Mouse (Mus musculus) R1 (cell line): ENCODE data around the gene Pigc.

Source experiments
- DNase-seq: peaks from one replicate; pipeline ENCODE4 v3.0.0-alpha.2; 2018; ENCODE audit warnings: low read depth, low spot score

Gene Pigc

DNA sequence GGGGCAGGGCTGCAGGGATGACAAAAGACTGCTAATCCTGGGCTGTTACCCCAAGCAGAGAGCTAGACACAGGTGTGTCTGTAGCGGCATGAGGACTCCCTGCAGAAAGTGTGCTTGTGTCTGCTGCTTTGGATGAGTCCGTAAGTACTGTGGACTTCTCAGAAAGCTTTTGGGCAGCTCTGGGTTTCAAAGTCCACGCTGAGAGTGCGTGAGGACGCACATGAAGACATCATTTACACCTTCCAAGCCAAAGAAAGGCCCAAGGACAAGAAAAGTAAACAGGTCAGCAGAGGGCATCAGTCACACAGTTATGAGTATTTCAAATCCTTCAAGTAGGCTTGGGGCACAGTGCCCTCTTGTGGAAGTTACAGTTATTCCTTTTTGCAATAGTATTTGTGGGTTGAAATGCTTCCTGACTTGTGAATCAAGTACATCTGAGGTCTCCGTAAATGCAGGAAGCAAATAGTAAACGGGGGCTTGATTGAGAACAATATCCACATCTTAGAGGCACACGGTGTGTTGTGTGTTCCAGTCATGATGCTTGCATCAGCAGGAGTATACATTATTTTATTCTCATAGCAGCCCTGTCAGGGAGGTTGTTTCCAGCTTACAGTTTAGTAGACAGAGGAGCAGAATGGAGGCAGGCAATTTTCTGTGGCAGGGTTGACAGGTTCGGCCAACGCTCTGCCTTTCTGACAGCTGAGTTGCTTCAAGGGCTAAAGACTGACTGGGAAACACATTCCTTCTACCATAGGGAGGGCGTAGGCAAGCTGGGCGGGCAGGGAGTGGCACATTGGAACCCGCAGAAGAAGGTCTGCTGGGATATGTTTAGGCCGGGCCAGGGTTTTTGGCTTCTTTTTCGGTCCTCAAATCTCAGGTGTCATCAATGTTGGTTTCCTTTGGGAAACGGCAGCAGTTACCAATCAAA, 7.5 kb downstream of the Pigc start:
- peak; percentile 90 for DNase-seq

- DNase-seq: no peak
Observed at GRCm38 (mm10) chr1:161977331-161977730, 8.3 kb downstream of the Pigc start.

- DNase-seq: no peak
Observed at GRCm38 (mm10) chr1:161978173-161978700, 9.3 kb downstream of the Pigc start.

GRCm38 (mm10) chr1:161979536-161979935, 10.6 kb downstream of the Pigc start, which contains the start of gene 4930558K02Rik:
Gene 4930558K02Rik, minus strand, starts transcription at chr1:161979636.
- no peak for DNase-seq

DNA sequence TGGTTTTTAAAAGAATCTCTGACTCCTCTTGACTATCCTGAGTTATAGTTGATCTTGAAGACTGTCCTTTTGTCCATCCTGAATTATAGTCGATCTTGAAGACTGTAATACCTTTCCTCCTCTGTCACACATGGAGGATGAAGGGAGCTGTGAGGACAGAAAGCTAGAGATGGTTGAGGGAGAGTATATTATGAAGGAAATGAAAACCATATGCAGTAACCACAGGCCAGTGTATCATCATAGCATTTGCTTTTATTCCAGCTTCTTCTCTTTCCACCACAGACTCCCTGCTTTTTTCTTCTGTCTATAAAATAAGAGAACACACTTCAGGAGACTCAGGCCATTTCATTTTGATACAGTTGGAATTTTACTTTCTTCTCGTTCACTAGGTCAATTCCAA, 11.1 kb downstream of the Pigc start:
- DNase-seq: no peak

DNA sequence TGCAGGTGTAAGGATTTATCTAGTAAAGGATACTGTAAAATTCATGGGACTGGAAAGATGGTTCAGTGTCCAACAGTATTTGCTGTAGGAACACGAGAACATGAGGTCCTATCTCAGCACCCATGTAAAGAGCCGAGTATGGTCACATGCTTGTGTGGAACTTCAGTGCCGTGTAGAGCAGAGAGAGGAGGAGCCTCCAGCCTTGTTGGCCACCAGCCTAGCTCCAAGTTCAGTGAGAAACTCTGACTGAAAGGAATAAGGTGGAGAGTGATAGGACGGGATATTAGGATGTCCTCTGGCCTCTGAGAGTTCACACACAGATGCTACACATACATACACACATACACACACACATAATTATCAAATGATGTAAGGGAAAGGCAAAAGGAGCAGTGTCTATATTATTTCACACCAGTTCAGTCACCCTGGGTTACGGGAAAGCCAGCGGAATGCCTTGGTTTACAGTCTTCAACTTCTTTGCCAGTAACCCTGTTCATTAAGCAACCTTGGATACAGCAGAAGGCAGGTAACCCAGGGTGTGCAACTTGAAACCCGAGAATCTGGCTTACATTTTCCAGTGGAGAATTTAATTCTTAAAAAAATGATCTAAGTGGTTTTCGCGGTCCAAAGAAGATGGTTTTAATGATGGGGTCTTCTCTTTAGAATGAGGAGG, 11.8 kb downstream of the Pigc start:
- DNase-seq: no peak

- DNase-seq: no peak
Observed at GRCm38 (mm10) chr1:161983451-161983850, 14.5 kb downstream of the Pigc start.

DNA sequence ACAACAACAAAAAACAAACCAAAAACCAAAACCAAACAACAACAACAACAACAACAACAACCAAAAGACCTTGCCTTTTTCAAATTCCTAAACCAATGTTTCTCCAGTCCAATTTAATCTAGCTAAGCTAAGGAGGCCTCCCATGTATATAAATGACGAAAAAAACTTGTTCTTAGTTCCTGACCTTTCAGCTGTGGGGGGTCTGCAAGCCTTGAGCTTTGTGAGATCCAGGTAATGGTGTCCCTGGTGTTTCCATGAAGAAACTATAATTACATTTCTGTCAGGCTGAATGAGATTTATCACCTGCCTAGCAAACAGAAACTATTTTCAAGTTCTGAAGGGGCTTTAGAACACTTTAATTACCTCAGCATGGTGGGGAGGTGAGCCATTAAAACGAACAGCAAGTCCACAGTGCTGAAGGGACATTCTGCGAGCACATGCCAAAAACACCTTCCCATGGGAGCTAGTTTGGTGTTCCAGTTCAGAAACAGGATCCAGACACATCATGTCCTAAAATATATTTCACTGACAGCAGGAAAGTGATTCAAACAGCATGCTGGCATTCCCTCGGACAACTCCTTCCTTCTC, 15.1 kb downstream of the Pigc start:
- no peak for DNase-seq

GRCm38 (mm10) chr1:161990684-161991578, 21.9 kb downstream of the Pigc start:
- DNase-seq: no peak

DNA sequence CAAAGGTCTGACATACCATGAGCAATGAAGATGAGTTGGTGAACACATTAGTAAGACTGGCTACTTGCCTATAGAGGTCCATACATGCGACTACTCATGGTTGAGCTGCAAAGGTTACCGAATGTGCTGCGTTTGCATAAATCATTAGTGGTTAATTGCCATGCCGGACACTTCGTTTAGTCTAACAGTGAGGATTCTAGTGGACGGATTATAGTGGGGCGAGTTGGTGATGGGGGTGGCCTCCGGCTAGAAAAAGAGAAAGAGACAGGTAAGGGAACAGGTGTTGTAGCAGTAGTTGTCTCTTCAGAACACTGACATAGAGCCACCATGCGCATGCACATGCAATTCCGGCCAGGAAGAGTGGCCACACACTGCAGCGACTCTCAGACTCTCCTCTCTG, 22.9 kb downstream of the Pigc start:
- DNase-seq: no peak

GRCm38 (mm10) chr1:161992389-161992788, 23.4 kb downstream of the Pigc start:
- no peak for DNase-seq

DNA sequence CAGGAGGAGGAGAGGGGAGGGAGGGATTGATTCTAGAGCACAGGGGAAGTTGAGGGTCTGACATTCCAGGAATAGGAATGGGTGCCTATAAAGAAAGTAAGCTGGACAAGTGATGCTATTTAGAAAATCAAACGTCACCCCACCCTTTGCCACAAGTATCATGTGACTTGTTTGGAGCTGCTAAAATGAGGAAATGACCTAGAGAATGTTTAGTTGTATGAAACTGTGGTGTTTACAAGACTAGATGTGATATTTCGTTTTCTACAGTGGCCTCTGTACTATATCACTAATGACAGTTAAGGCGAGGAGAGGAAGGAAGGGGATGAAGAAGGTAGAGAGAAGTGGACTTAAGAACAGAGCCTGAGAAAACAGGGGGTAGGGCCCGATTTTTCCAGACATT, 29.8 kb downstream of the Pigc start:
- no peak for DNase-seq

GRCm38 (mm10) chr1:161999338-161999737, 30.4 kb downstream of the Pigc start:
- no peak for DNase-seq

DNA sequence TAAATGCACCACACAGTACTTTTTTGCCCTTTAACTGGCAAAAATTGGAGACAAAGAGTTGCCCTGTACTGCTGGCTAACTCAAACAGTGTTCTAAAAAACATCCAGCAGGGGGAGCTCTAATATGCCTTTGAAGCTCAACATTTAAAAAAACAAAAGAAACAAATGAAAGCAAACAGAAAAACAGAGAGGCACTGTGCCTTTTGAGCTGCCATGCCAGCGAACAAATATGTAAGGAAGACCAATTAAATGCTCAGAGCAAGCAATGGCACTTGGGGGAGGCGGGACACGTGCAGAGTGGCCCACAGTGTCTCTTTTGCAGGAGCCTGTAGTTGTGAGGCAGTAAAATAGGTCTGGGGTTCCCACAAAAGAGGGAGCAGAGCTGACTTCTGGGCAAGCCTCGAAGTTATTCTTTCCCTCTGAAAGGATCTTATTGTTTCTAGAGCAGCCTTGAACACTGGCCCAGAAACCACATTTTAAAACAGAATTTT, 30.9 kb downstream of the Pigc start:
- peak; percentile 66 for DNase-seq

DNA sequence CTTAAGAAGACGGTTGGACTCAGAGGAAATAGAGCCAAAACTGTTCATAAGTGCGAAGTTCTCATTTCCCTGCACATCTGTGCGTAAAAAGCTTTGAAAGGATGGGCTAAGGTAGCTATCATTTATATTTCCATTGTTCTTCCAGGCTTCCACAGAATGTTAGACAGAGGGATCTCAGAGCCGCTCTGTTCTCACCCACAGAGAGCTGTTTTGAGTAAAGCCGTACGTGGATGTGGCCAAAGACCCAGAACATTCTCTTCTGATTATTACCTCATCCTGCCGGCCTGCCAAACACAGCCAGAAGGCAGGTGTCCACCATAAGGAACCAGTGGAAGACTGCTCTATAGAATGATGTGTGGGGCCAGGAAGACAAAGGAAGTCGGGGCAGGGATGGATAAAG, 32.3 kb downstream of the Pigc start:
- DNase-seq: no peak

DNA sequence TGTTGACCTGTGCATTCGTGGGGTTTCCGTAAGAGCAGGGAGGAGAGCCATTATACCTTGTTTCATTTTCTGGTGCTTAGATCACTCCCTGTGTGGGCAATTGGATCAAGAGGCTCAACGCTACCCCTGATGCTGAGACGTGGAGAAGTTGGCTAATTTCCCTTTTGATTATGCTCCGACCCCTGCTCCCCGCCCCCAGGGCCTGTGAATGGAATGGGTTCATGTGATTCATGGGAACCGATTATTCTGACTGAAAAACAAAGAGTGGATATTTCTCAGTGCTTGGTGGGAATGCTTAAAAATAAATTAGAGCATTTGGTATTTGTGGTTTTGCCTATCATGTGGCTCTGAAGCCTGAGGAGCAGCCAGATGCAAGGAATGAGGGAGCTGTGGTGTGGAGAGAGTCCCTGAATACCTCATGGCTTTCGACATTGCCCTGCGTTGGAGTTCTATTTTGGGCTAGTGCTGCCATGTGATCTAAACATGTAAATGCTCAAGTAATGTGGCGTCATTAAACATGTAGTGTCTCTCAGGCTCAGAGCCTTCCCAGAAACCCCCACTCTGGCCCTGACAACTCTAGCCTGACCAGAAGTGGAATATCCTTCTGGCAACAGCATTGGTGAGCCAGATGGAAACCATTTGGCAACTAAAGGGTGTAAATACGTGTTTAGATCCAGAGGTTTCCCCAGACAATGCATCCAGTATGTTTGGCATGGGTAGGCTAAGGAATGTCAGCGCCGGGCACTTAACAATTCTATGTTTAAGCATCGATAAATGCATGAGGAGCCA, 34.9 kb downstream of the Pigc start:
- no peak for DNase-seq

DNA sequence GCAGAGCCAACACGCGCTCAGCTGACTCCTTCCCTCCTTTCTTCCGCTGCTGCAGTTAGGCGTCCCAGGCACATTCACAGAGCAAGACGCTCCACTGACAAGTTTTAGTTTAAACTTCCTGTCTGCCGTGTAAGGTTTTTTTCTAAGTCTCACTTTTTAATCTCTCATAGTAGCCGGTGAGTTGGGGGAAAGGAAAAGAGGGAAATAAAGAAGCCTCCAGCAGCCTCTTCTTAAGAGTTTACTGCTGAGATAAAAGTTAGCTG, 35.5 kb downstream of the Pigc start:
- DNase-seq: no peak

DNA sequence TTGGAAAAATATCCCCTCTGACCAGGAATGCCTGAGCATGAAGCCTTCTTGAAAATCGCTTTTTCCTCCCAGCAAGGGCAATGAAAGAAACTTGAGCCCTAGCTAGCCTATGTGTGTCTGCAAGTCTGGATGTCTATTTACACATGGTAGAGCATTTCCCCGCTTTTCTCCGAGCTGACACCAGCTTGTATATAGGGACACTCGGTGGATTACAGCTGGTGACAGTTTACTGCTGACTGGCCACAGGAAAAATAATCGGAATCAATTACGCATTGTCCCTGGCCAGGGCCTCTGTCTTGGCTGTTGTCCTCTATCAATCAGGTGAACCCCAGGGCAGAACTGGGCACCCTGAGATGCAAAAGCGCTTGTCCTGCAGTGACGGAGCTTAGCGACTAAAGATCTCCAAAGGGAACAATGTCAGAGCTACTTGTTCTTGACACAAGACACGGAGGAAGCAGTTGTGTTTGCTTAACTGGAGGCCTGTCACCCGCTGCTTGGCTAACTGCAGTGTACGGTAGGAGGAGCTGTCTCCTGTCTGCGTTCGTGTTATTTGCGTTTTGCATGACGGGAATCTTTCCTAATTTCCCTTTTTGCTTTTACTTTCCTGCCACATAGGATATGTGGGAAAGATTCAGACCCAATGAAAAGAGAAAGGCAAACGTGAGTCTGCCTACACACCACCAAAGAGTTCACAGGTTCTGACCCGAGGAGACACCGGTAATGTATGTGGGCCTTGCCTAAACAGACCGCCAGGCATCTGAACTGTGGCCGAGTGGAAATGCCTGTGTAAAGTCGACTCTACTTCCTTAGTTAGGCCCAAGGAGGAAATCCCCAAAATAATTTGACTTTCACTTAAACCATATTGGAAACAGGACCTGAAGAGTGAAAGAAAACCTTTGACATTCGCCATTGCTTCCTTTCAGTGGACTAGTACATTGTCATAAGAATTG, 36.1 kb downstream of the Pigc start:
- DNase-seq: peak; percentile 27

DNA sequence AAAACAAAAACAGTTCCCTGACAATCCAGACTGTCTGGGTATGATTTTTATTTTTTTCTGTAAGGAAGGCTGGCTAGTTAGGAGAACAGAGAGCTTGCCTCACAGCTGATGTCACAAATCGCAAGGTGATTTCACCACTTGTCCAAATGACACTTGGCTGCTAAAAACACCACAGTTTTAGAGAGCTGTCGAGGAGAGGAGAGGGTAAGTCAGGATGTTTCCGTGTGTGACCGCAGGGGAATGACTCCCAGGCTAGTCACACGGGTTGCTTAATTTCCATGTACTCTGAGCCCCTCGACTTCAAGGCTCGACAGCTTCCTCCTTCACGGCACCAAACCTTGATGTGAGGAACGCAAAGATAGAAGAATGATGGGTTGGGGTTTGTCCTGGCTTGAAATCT, 37.1 kb downstream of the Pigc start:
- no peak for DNase-seq
